Mouse (Mus musculus) heart, embryonic 15.5 days (tissue): ENCODE measurements around the gene Klhl29. TPM values are rescaled to one million over a fixed set of nuclear protein-coding genes. Genes with fewer than 3 reads are reported as not detected.

ENCODE experiments used
- ATAC-seq: fragments of 200-750 bp; cut with Nextera tagmentation; replicated peaks from 2 replicates; pipeline ENCODE4 v1.8.0; 2017; ENCODE audit warnings: low read depth, moderate TSS enrichment; ENCODE audit not compliant: insufficient number of reproducible peaks, insufficient read depth, low FRiP score
- H3K27ac ChIP-seq: fragments of 300-500 bp; sonication (generic); 2 replicates; pipeline ENCODE4 v1.5.1; 2015; ENCODE audit warnings: mild to moderate bottlenecking, inconsistent platforms
- H3K27me3 ChIP-seq: fragments of 300-500 bp; sonication (generic); 2 replicates; pipeline ENCODE4 v1.6.1; 2015; ENCODE audit warnings: inconsistent platforms
- H3K36me3 ChIP-seq: fragments of 300-500 bp; sonication (generic); 2 replicates; pipeline ENCODE4 v1.6.1; 2015; ENCODE audit warnings: mild to moderate bottlenecking, inconsistent platforms
- H3K4me1 ChIP-seq: fragments of 300-500 bp; sonication (generic); replicated peaks from 2 replicates; pipeline ENCODE4 v1.6.1; 2015; ENCODE audit warnings: inconsistent platforms
- H3K4me2 ChIP-seq: fragments of 300-500 bp; sonication (generic); 2 replicates; pipeline ENCODE4 v1.6.1; 2015; ENCODE audit warnings: inconsistent platforms, mild to moderate bottlenecking, moderate library complexity
- H3K4me3 ChIP-seq: fragments of 300-500 bp; sonication (generic); 2 replicates; pipeline ENCODE4 v1.5.1; 2015; ENCODE audit warnings: mild to moderate bottlenecking, inconsistent platforms
- H3K9ac ChIP-seq: fragments of 300-500 bp; sonication (generic); 2 replicates; pipeline ENCODE4 v1.6.1; 2015; ENCODE audit warnings: mild to moderate bottlenecking, inconsistent platforms
- H3K9me3 ChIP-seq: fragments of 300-500 bp; sonication (generic); replicated peaks from 2 replicates; pipeline ENCODE4 v1.6.1; 2016; ENCODE audit warnings: inconsistent platforms
- WGBS: fragments of 180-500 bp; shearing (Covaris S2); methylation state at CpG from one replicate; pipeline ENCODE4 v1.1.7; 2015; ENCODE audit warnings: mixed read lengths; 5-methylcytosine and 5-hydroxymethylcytosine counted together
- polyA plus RNA-seq: library from polyadenylated mRNA; unstranded; fragments of >200 nt; fragmentation: Nextera tagmentation; extraction: Ambion mirVana; gene quantifications from 2 replicates; pipeline ENCODE4 v1.2.1, GENCODE M21; 2015

Gene Klhl29
- polyA plus RNA-seq, 1 experiment from 2014 or later = 0.21 TPM

GRCm38 (mm10) chr12:5161631-5162030 lies 213.9 kb downstream of the Klhl29 start:
- Histone ChIP-seq H3K9ac (no peak overlapping the region), H3K4me2 (no peak overlapping the region), H3K4me3 (no peak overlapping the region), H3K36me3 (no peaks in the 10 kb centered on the region), H3K9me3 (no peaks in the 10 kb centered on the region), H3K27ac (no peak overlapping the region), H3K4me1 (0 out of 2 replicates have a peak, but pooled peaks cover 9% of the 10 kb centered on the region), H3K27me3 (no peaks in the 10 kb centered on the region)
- WGBS = 74% methylated on average over 4 of the region's 4 CpGs
- no peak for ATAC-seq

- Histone ChIP-seq H3K9me3 (no peaks in the 10 kb centered on the region), H3K4me3 (no peak overlapping the region), H3K27me3 (no peaks in the 10 kb centered on the region), H3K9ac (no peak overlapping the region), H3K27ac (no peak overlapping the region), H3K4me2 (no peak overlapping the region), H3K4me1 (no peaks in the 10 kb centered on the region), H3K36me3 (no peaks in the 10 kb centered on the region)
- ATAC-seq = no peak
- 77% methylated on average over 5 of the region's 5 CpGs for WGBS
Measured at GRCm38 (mm10) chr12:5157931-5158481, 217.5 kb downstream of the Klhl29 start.

- Histone ChIP-seq H3K27me3 (no peaks in the 10 kb centered on the region), H3K36me3 (no peaks in the 10 kb centered on the region), H3K4me1 (no peaks in the 10 kb centered on the region), H3K4me3 (no peak overlapping the region), H3K4me2 (no peak overlapping the region), H3K27ac (no peak overlapping the region), H3K9me3 (no peaks in the 10 kb centered on the region), H3K9ac (no peak overlapping the region)
- ATAC-seq = no peak
- WGBS = 78% methylated on average over 6 of the region's 6 CpGs
Measured at GRCm38 (mm10) chr12:5157021-5157681, 218.3 kb downstream of the Klhl29 start.

- H3K9ac ChIP-seq = no peak overlapping the region
- WGBS = 65% methylated on average over 3 of the region's 3 CpGs
Measured at GRCm38 (mm10) chr12:5155177-5155576, 220.3 kb downstream of the Klhl29 start.

GRCm38 (mm10) chr12:5151859-5152258 lies 223.6 kb downstream of the Klhl29 start:
- Histone ChIP-seq H3K4me3 (no peak overlapping the region), H3K9ac (no peak overlapping the region), H3K27me3 (no peaks in the 10 kb centered on the region), H3K27ac (no peak overlapping the region), H3K4me2 (no peak overlapping the region), H3K4me1 (no peaks in the 10 kb centered on the region), H3K36me3 (no peaks in the 10 kb centered on the region), H3K9me3 (no peaks in the 10 kb centered on the region)
- WGBS = 37% methylated on average over 10 of the region's 10 CpGs
- no peak for ATAC-seq

More at GRCm38 (mm10) chr12:5155177-5155576, 220.3 kb downstream of the Klhl29 start:
- H3K27ac ChIP-seq = no peak overlapping the region
- H3K4me2 ChIP-seq = no peak overlapping the region
- H3K9me3 ChIP-seq = no peaks in the 10 kb centered on the region
- H3K36me3 ChIP-seq = no peaks in the 10 kb centered on the region
- no peaks in the 10 kb centered on the region for H3K27me3 ChIP-seq
- no peak overlapping the region for H3K4me3 ChIP-seq
- no peaks in the 10 kb centered on the region for H3K4me1 ChIP-seq
- no peak for ATAC-seq

GRCm38 (mm10) chr12:5147346-5148035 lies 228.0 kb downstream of the Klhl29 start:
- H3K4me2 ChIP-seq = no peak overlapping the region
- H3K36me3 ChIP-seq = no peaks in the 10 kb centered on the region
- 71% methylated on average over 5 of the region's 5 CpGs for WGBS
- H3K9ac ChIP-seq = no peak overlapping the region
- no peak overlapping the region for H3K27ac ChIP-seq
- no peaks in the 10 kb centered on the region for H3K9me3 ChIP-seq
- no peak overlapping the region for H3K4me3 ChIP-seq
- no peak for ATAC-seq
- H3K4me1 ChIP-seq = no peaks in the 10 kb centered on the region
- no peaks in the 10 kb centered on the region for H3K27me3 ChIP-seq

GRCm38 (mm10) chr12:5143903-5144781 lies 231.3 kb downstream of the Klhl29 start:
- Histone ChIP-seq H3K4me3 (no peak overlapping the region), H3K36me3 (no peaks in the 10 kb centered on the region), H3K9ac (no peak overlapping the region), H3K4me2 (no peak overlapping the region), H3K27ac (no peak overlapping the region), H3K4me1 (no peaks in the 10 kb centered on the region), H3K9me3 (no peaks in the 10 kb centered on the region), H3K27me3 (no peaks in the 10 kb centered on the region)
- no peak for ATAC-seq
- 58% methylated on average over 5 of the region's 5 CpGs for WGBS

- no peak overlapping the region for H3K4me3 ChIP-seq
- H3K9ac ChIP-seq = no peak overlapping the region
- H3K9me3 ChIP-seq = no peaks in the 10 kb centered on the region
- no peaks in the 10 kb centered on the region for H3K36me3 ChIP-seq
- no peak overlapping the region for H3K27ac ChIP-seq
- H3K4me1 ChIP-seq = no peaks in the 10 kb centered on the region
- 86% methylated on average over 5 of the region's 5 CpGs for WGBS
- ATAC-seq = no peak
- no peak overlapping the region for H3K4me2 ChIP-seq
- no peaks in the 10 kb centered on the region for H3K27me3 ChIP-seq
Measured at GRCm38 (mm10) chr12:5143224-5143623, 232.3 kb downstream of the Klhl29 start.

GRCm38 (mm10) chr12:5142776-5143175 lies 232.7 kb downstream of the Klhl29 start:
- H3K4me2 ChIP-seq = no peak overlapping the region
- no peak overlapping the region for H3K27ac ChIP-seq
- no peaks in the 10 kb centered on the region for H3K4me1 ChIP-seq
- no peak overlapping the region for H3K4me3 ChIP-seq
- no peak for ATAC-seq
- H3K9me3 ChIP-seq = no peaks in the 10 kb centered on the region
- no peaks in the 10 kb centered on the region for H3K27me3 ChIP-seq
- 9% methylated on average over 3 of the region's 3 CpGs for WGBS
- no peaks in the 10 kb centered on the region for H3K36me3 ChIP-seq
- no peak overlapping the region for H3K9ac ChIP-seq

- no peak for ATAC-seq
- Histone ChIP-seq H3K9me3 (no peaks in the 10 kb centered on the region), H3K9ac (no peak overlapping the region), H3K4me1 (no peaks in the 10 kb centered on the region), H3K4me3 (no peak overlapping the region), H3K36me3 (no peaks in the 10 kb centered on the region), H3K4me2 (no peak overlapping the region), H3K27me3 (no peaks in the 10 kb centered on the region), H3K27ac (no peak overlapping the region)
- WGBS = 29% methylated on average over 4 of the region's 4 CpGs
Measured at GRCm38 (mm10) chr12:5141040-5141439, 234.4 kb downstream of the Klhl29 start.

- Histone ChIP-seq H3K9me3 (no peaks in the 10 kb centered on the region), H3K4me3 (no peak overlapping the region), H3K9ac (no peak overlapping the region), H3K27me3 (no peaks in the 10 kb centered on the region), H3K27ac (no peak overlapping the region), H3K36me3 (no peaks in the 10 kb centered on the region), H3K4me2 (no peak overlapping the region), H3K4me1 (no peaks in the 10 kb centered on the region)
- 69% methylated on average over 4 of the region's 4 CpGs for WGBS
- no peak for ATAC-seq
Measured at GRCm38 (mm10) chr12:5139302-5139701, 236.2 kb downstream of the Klhl29 start.
